Mouse (Mus musculus) hindbrain, embryonic 14.5 days (tissue): ENCODE results near the gene Lman2l. TPM values are rescaled to one million over a fixed set of nuclear protein-coding genes. Genes with fewer than 3 reads are reported as not detected.

Experiments
- ATAC-seq: fragments of 200-750 bp; cut with Nextera tagmentation; 2 replicates; pipeline ENCODE4 v1.8.0; 2017; ENCODE audit warnings: moderate number of reproducible peaks, mild to moderate bottlenecking, moderate TSS enrichment, moderate library complexity; ENCODE audit not compliant: low FRiP score
- DNase-seq: peaks from one replicate; pipeline ENCODE4 v3.0.0-alpha.2; 2015; ENCODE audit warnings: low spot score
- H3K27ac ChIP-seq: fragments of 300-500 bp; sonication (generic); 2 replicates; pipeline ENCODE4 v1.5.1; 2014; ENCODE audit warnings: mild to moderate bottlenecking, moderate library complexity
- H3K27me3 ChIP-seq: fragments of 300-500 bp; sonication (generic); 2 replicates; pipeline ENCODE4 v1.6.1; 2014; ENCODE audit warnings: mild to moderate bottlenecking, low read length, mixed read lengths; ENCODE audit not compliant: control insufficient read depth, insufficient read depth
- H3K36me3 ChIP-seq: fragments of 300-500 bp; sonication (generic); replicated peaks from 2 replicates; pipeline ENCODE4 v1.6.1; 2014; ENCODE audit not compliant: control insufficient read depth, insufficient read depth
- H3K4me1 ChIP-seq: fragments of 300-500 bp; sonication (generic); replicated peaks from 2 replicates; pipeline ENCODE4 v1.6.1; 2014; ENCODE audit warnings: antibody characterized with exemption, low read length, mixed read lengths; ENCODE audit not compliant: control insufficient read depth, insufficient read depth
- H3K4me2 ChIP-seq: fragments of 300-500 bp; sonication (generic); replicated peaks from 2 replicates; pipeline ENCODE4 v1.6.1; 2014; ENCODE audit warnings: mild to moderate bottlenecking, moderate library complexity
- H3K4me3 ChIP-seq: fragments of 300-500 bp; sonication (generic); replicated peaks from 2 replicates; pipeline ENCODE4 v1.5.1; 2014; ENCODE audit warnings: mild to moderate bottlenecking, low read length
- H3K9ac ChIP-seq: fragments of 300-500 bp; sonication (generic); 2 replicates; pipeline ENCODE4 v1.6.1; 2014
- H3K9me3 ChIP-seq: fragments of 300-500 bp; sonication (generic); 2 replicates; pipeline ENCODE4 v1.6.1; 2016; ENCODE audit warnings: low read length; ENCODE audit not compliant: control insufficient read depth
- WGBS: fragments of 180-500 bp; shearing (Covaris S2); extraction: QIAGEN DNeasy Blood & Tissue Kit; methylation state at CpG from one replicate; pipeline ENCODE4 v1.1.7; 2014; 5-methylcytosine and 5-hydroxymethylcytosine counted together
- polyA plus RNA-seq: library from polyadenylated mRNA; unstranded; fragments of >200 nt; fragmentation: Nextera tagmentation; extraction: Ambion mirVana; gene quantifications from 2 replicates; pipeline ENCODE4 v1.2.1, GENCODE M21; 2014

The Lman2l gene
- polyA plus RNA-seq, 1 experiment from 2014 or later: 41.8 TPM

DNA sequence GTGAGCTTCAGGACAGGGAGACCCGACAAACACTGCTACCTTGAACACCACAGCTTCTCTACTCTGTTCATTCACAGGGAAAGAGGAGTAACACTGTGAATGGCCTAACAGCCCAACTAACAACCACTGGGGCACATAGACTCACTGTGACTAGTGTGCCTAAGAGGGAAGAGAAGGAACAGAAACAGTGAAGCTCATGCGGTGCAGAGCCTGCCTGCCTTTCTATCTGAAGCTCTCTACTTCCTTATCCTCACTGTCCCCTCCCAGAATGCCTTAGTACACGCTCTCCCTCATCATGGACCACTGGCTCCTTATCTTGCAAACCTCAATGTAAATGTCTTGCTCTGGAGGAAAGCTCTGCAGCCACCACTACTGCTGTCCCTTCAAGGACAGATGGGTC, 7.8 kb downstream of the Lman2l start:
- no peak for ATAC-seq
- no peak overlapping the region for H3K4me2 ChIP-seq
- H3K9me3 ChIP-seq: no peaks in the 10 kb centered on the region
- 95% methylated on average over 3 of the region's 3 CpGs for WGBS
- H3K4me1 ChIP-seq: no peaks in the 10 kb centered on the region
- H3K36me3 ChIP-seq: peaks cover 86% of the 10 kb centered on the region
- H3K9ac ChIP-seq: no peak overlapping the region
- H3K27ac ChIP-seq: no peak overlapping the region
- H3K4me3 ChIP-seq: no peak overlapping the region
- no peak for DNase-seq
- no peaks in the 10 kb centered on the region for H3K27me3 ChIP-seq

DNA sequence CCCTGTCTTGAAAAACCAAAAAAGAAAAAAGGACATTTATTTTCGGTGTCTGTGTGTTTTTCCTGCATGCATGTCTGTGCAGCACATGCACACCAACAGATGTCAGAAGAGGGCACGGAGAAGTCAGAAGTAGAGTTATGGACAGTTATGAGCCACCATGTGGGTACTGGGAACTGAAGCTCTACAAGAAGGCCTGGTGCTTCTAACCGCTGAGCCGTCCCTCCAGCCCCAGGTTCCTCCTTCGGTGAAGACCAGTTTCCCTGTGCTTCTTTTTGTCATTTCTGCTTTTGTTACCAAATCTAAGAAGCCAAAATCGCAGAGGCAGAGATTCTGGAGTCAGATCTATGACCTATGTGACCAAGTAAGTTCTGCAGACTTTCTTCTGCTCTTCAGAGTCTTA, 8.6 kb downstream of the Lman2l start:
- Histone ChIP-seq H3K27ac (no peak overlapping the region), H3K4me2 (no peak overlapping the region), H3K9me3 (no peaks in the 10 kb centered on the region), H3K9ac (no peak overlapping the region), H3K27me3 (no peaks in the 10 kb centered on the region), H3K4me1 (no peaks in the 10 kb centered on the region), H3K4me3 (no peak overlapping the region), H3K36me3 (peaks cover 90% of the 10 kb centered on the region)
- WGBS: 97% methylated on average over 6 of the region's 6 CpGs
- ATAC-seq (no peak), DNase-seq (no peak)

DNA sequence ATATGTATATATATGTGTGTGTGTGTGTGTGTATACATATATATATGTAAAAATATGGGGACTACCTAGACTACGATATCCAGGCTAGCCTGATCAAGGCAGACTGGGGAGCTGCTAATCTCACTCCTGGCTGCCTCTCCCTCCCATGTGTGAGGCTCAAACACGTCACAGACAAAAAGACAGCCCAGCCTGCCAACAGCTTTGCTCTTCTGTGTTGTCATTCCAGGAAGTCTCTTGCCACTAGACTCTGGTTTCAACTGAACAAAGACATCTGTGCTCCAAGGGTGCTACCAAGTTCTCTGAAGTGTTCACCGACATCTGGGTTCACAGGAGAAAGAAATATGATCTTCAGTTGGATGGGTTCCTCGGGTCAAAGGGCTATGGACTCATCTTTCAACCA, 10.0 kb downstream of the Lman2l start:
- H3K9me3 ChIP-seq: no peaks in the 10 kb centered on the region
- H3K4me1 ChIP-seq: no peaks in the 10 kb centered on the region
- H3K27ac ChIP-seq: no peak overlapping the region
- H3K4me2 ChIP-seq: no peak overlapping the region
- no peak overlapping the region for H3K4me3 ChIP-seq
- 89% methylated on average over 4 of the region's 4 CpGs for WGBS
- no peaks in the 10 kb centered on the region for H3K27me3 ChIP-seq
- H3K9ac ChIP-seq: no peak overlapping the region
- DNase-seq (no peak), ATAC-seq (no peak)
- H3K36me3 ChIP-seq: peaks cover 96% of the 10 kb centered on the region

DNA sequence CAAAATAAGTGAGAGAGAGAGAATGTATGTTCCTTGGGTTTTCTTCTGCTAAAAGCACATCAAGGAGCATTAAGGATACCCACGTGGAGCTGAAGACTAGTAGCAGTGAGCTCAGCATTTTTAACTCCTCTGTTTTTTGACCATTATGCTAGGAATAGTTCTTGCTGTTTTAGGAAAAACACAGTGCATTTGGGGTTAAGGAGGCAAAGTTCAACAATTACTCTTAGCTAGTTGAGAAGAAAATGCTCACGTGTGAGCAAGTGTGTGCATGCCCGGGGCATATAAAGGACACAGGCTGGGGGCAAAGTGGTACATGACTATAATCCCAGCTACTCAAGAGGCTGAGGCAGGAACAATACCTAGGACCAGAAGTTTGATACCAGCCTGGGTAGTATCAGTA, 11.5 kb downstream of the Lman2l start:
- Histone ChIP-seq H3K4me3 (no peak overlapping the region), H3K27me3 (no peaks in the 10 kb centered on the region), H3K4me2 (no peak overlapping the region), H3K27ac (no peak overlapping the region), H3K4me1 (no peaks in the 10 kb centered on the region), H3K36me3 (peaks cover 96% of the 10 kb centered on the region), H3K9me3 (no peaks in the 10 kb centered on the region), H3K9ac (no peak overlapping the region)
- WGBS: 93% methylated on average over 3 of the region's 3 CpGs
- ATAC-seq (no peak), DNase-seq (no peak)

DNA sequence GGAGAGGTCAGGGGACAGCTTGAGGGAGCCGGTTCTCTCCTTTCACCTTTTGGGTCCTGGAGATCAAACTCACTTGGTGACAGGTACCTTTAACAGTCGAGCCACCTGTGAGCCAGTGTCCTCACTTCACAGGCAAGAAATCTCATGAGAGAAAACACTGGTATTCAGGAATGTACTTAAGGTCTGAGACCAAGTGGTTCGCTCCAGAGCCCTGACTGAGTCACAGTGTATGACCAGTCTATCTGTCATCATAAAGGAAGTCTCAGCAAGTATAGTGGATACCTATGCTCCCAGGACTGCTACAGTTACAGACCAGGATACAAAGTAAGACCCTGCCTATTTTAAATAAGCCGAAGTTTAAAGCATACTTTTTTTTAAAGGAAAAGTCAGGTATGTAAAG, 12.1 kb downstream of the Lman2l start:
- no peak overlapping the region for H3K4me3 ChIP-seq
- H3K9ac ChIP-seq: no peak overlapping the region
- H3K4me1 ChIP-seq: no peaks in the 10 kb centered on the region
- DNase-seq: no peak
- H3K9me3 ChIP-seq: no peaks in the 10 kb centered on the region
- no peak overlapping the region for H3K27ac ChIP-seq
- no peak for ATAC-seq
- 87% methylated on average over 4 of the region's 4 CpGs for WGBS
- no peak overlapping the region for H3K4me2 ChIP-seq
- H3K36me3 ChIP-seq: peaks cover 96% of the 10 kb centered on the region
- H3K27me3 ChIP-seq: no peaks in the 10 kb centered on the region

DNA sequence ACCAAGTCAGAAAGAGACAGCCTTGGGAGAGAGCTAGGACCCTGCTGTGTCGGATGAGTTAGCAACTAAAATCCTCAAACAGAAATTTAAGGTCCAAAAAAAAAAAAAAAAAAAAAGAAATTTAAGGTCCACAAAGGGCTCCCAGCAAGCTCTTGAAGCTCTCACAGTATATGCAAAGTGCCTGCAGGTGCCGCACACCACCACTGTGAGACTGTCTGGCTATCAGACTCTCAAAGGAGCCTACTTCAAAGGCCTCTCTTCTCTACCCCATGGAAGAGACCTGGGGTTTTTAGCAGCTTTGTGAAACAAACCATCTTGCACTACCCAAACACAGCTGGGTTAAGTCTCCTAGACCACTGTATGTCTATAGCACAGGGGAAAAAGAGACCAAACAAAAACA, 15.6 kb downstream of the Lman2l start:
- H3K4me2 ChIP-seq: no peak overlapping the region
- no peak overlapping the region for H3K4me3 ChIP-seq
- no peaks in the 10 kb centered on the region for H3K27me3 ChIP-seq
- 98% methylated on average over 2 of the region's 2 CpGs for WGBS
- H3K36me3 ChIP-seq: peaks cover 96% of the 10 kb centered on the region
- no peak for ATAC-seq
- H3K4me1 ChIP-seq: no peaks in the 10 kb centered on the region
- no peak overlapping the region for H3K9ac ChIP-seq
- DNase-seq: no peak
- H3K9me3 ChIP-seq: no peaks in the 10 kb centered on the region
- H3K27ac ChIP-seq: no peak overlapping the region

DNA sequence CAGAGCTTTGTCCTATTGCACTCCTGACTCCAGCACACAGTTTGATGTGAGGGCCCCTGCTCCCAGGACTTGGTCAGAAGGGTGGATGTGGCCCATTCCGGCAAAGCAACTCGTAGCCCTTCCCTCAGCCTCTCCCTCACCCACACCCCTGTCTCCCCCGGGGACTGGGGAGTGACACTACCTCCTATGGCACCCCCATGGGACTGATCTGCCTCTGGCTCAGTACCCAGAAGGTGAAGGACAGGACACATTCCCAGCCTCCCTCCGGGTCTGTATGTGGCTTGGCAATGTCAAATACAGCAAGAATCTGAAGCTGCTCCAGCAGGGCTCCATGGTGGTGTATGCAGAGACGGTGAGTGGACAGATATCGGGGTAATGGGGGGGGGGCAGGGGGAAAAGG, 40.5 kb downstream of the Lman2l start:
- no peak overlapping the region for H3K4me3 ChIP-seq
- no peaks in the 10 kb centered on the region for H3K9me3 ChIP-seq
- 85% methylated on average over 6 of the region's 6 CpGs for WGBS
- H3K9ac ChIP-seq: no peak overlapping the region
- H3K36me3 ChIP-seq: no peaks in the 10 kb centered on the region
- DNase-seq (no peak), ATAC-seq (no peak)
- H3K4me1 ChIP-seq: peaks cover 13% of the 10 kb centered on the region
- no peaks in the 10 kb centered on the region for H3K27me3 ChIP-seq
- no peak overlapping the region for H3K4me2 ChIP-seq
- no peak overlapping the region for H3K27ac ChIP-seq

DNA sequence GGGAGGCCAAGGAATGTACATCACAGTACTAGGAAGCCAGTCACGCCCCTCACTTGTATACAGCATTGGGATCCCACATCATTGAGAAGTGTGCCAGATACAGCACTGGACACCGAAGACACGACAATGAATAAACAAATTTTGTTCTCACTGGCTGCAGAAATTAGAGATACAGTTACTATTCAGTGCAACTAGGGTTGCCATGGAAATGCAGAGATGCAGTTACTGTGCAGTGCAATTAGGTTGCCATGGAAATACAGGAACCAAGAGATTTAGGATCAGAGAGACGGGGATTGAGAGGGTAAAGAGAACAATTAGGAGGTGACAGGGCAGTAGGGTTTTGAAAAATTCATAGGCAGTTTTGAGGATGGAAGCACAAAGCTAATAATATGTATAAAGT, 43.6 kb downstream of the Lman2l start:
- Histone ChIP-seq H3K4me1 (peaks cover 13% of the 10 kb centered on the region), H3K9ac (no peak overlapping the region), H3K9me3 (no peaks in the 10 kb centered on the region), H3K27ac (no peak overlapping the region), H3K4me2 (no peak overlapping the region), H3K4me3 (no peak overlapping the region), H3K36me3 (no peaks in the 10 kb centered on the region), H3K27me3 (no peaks in the 10 kb centered on the region)
- WGBS: 42% methylated on average over 4 of the region's 4 CpGs
- DNase-seq (peak; percentile 63), ATAC-seq (peak; percentile 81)

DNA sequence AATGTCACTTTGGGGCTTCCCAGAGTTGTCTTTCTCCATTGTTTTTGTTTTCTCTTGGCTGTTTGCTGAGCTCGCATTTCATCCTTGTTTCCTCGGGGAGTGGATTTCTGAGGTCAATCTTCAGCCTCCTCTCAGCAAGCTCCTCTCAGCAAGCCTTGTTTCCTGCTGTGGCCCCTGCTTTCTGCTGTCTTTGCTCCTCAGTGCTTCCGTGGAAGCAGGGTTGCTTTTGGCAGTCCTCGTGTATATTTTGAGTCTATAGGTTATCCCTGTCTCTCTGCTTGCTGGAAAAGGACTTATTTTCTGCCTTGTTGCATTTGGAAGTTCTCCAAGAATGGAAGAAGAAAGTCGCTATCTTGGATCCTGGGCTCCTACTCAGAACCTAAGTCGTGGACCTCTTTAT, 48.0 kb downstream of the Lman2l start:
- 30% methylated on average over 6 of the region's 6 CpGs for WGBS
- H3K4me3 ChIP-seq: no peak overlapping the region
- DNase-seq (no peak), ATAC-seq (no peak)
- no peak overlapping the region for H3K27ac ChIP-seq
- no peaks in the 10 kb centered on the region for H3K36me3 ChIP-seq
- H3K9me3 ChIP-seq: no peaks in the 10 kb centered on the region
- H3K9ac ChIP-seq: no peak overlapping the region
- no peaks in the 10 kb centered on the region for H3K27me3 ChIP-seq
- peaks cover 11% of the 10 kb centered on the region for H3K4me1 ChIP-seq
- no peak overlapping the region for H3K4me2 ChIP-seq

DNA sequence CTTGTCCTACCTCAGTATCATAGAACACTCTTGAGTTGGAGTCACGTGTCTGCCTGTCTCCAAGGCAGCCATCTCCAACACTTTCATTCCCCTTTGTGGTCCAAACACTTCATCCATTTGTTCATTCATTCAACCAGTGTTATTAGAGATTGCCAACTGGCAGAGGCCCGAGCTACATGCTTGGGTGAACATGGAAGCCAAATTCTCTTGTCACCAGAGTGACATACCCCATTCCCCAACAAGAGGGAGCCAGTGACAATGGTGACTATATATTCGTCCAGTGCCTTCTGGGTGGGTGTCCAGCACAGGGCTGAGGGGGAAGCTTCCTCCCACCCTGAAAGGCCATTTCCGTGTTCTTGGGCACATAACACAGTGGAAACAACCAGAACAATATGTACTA, 65.5 kb downstream of the Lman2l start:
- WGBS: 58% methylated on average over 4 of the region's 4 CpGs
- DNase-seq (no peak), ATAC-seq (no peak)
- Histone ChIP-seq H3K9ac (no peak overlapping the region), H3K4me3 (no peak overlapping the region), H3K9me3 (no peaks in the 10 kb centered on the region), H3K27me3 (no peaks in the 10 kb centered on the region), H3K4me1 (no peaks in the 10 kb centered on the region), H3K27ac (no peak overlapping the region), H3K36me3 (no peaks in the 10 kb centered on the region), H3K4me2 (no peak overlapping the region)
